Mouse (Mus musculus) thymus, adult 2 months (tissue): ENCODE results near the gene Rnf121.

Experiments
- CTCF ChIP-seq: fragments of 200-500 bp; IDR thresholded peaks from 2 replicates; pipeline ENCODE4 v1.5.1; 2012; ENCODE audit warnings: mild to moderate bottlenecking, control low read depth, low read length, moderate library complexity, borderline replicate concordance; ENCODE audit not compliant: control insufficient read depth, poor library complexity, insufficient read depth; ENCODE audit errors: extremely low read depth
- POLR2A ChIP-seq: fragments of 200-500 bp; IDR thresholded peaks from 2 replicates; pipeline ENCODE4 v1.6.1; 2012; ENCODE audit warnings: mild to moderate bottlenecking, low read length, control low read depth, moderate library complexity; ENCODE audit not compliant: control insufficient read depth, poor library complexity, insufficient read depth; ENCODE audit errors: extremely low read depth

DNA sequence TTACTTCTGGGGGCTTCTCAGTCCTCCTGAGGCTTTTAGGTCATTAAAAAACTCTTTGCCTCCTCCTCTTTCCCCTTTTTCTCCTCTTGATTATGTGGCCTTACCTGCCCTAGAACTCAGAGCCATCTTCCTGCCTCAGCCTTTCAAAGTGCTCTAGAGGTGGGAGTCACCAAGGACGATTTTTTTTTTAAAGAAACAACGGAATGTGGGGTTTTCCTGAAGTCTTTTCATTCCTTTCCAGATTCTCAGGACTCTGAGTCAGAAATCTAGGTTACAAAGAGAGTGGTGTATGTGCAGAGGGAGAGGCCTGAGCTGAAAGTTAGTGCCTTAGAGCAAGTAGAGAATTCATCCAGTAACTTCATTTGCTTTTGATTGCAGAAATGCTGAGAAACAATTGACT lies 93.5 kb downstream of the Rnf121 start:
- TF ChIP-seq CTCF (no peak), POLR2A (no peak)
